Comparison of ENCODE assay signal across 20 mouse cellular contexts in the genomic region with DNA sequence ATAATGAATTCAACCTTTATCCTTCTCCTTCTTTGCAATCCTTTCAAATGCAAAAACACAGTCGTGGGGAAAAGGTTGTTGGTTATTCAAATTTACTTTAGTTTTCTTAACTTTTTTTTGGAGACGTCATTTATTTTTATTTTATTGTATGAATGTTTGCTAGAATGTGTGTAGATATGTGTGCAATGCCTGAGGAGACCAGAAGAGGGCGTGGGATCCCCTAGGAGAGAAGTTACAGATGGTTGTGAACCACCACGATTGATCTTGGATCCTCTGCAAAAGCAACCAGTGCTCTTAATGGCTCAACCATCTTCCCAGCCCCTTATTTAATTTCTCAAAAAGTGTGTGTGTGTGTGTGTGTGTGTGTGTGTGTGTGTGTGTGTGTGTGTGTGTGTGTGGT. TPM values are rescaled to one million over a fixed set of nuclear protein-coding genes. Genes with fewer than 3 reads are reported as not detected.
DNase-seq lines count a peak whose midpoint lies in the region; ATAC-seq and TF ChIP-seq lines count a peak whose summit lies in the region.
"Had no signal": no experiment of that assay in that cellular context is flagged by ENCODE, and none has a peak within 500 bp of the region (broad histone marks: within the 10 kb centered on the region; RNA-seq: fewer than 3 reads in every experiment).

No protein-coding gene starts in this region.

- 34% methylated on average over 4 of the region's 4 CpGs for WGBS in forebrain, postnatal 0 days
- WGBS in forebrain, embryonic 12.5 days = 35% methylated on average over 4 of the region's 4 CpGs
- 52% methylated on average over 4 of the region's 4 CpGs for WGBS in kidney, postnatal 0 days
- 63% methylated on average over 4 of the region's 4 CpGs for WGBS in kidney, embryonic 14.5 days

- no peaks in the 10 kb centered on the region for H3K4me1 ChIP-seq in forebrain, postnatal 0 days (ENCODE audit: insufficient read depth)
- H3K4me1 ChIP-seq in forebrain, embryonic 12.5 days = peaks cover 5% of the 10 kb centered on the region; the same call in 1 of the 2 replicates
- no peaks in the 10 kb centered on the region for H3K4me1 ChIP-seq in kidney, postnatal 0 days (replicated peaks; ENCODE audit: insufficient read depth, low read length)
- H3K4me1 ChIP-seq in kidney, embryonic 14.5 days (ENCODE audit: control insufficient read depth, insufficient read depth, low read length) = no peaks in the 10 kb centered on the region
- H3K4me1 ChIP-seq: embryonic facial prominence, embryonic 15.5 days had no signal

- DNase-seq in forebrain, postnatal 0 days = no peak
- no peak for DNase-seq in kidney, postnatal 0 days (ENCODE audit: low spot score)
- DNase-seq in testis, postnatal 10 days (ENCODE audit: low spot score) = peak; percentile 34
- DNase-seq in testis, postnatal 14 days (ENCODE audit: low spot score) = no peak
- peak; percentile 62 for DNase-seq in ZHBTc4 (ENCODE audit: low read depth, low spot score)
- DNase-seq: adrenal gland, postnatal 25 days; cerebellum, adult 8-10 months; kidney, postnatal 10 days; layer of hippocampus, adult 9-11 months; lung, adult 2 months; right cerebral cortex, postnatal 4 days; thymus, adult 18-20 months had no signal

- H3K27me3 ChIP-seq in forebrain, postnatal 0 days (ENCODE audit: insufficient read depth, low read length) = no peaks in the 10 kb centered on the region
- 0 out of 2 replicates have a peak, but pooled peaks cover 4% of the 10 kb centered on the region for H3K27me3 ChIP-seq in forebrain, embryonic 12.5 days
- H3K27me3 ChIP-seq in kidney, postnatal 0 days (ENCODE audit: insufficient read depth, low read length) = no peaks in the 10 kb centered on the region
- no peaks in the 10 kb centered on the region for H3K27me3 ChIP-seq in kidney, embryonic 14.5 days (ENCODE audit: control insufficient read depth, insufficient read depth, low read length)
- H3K27me3 ChIP-seq: embryonic facial prominence, embryonic 15.5 days; midbrain, embryonic 12.5 days had no signal

- no peak for ATAC-seq in forebrain, postnatal 0 days
- no peak for ATAC-seq in forebrain, embryonic 12.5 days (ENCODE audit: low FRiP score)
- no peak for ATAC-seq in kidney, postnatal 0 days (replicated peaks; ENCODE audit: low FRiP score, low read depth)
- no peak for ATAC-seq in kidney, embryonic 14.5 days (ENCODE audit: low FRiP score, low TSS enrichment)
- no peak for ATAC-seq in cerebellum, adult (ENCODE audit: insufficient number of reproducible peaks, low FRiP score, low TSS enrichment)
- ATAC-seq: intestine, embryonic 16.5 days had no signal

- peak; percentile 25 for TF ChIP-seq CTCF in forebrain, postnatal 0 days (IDR thresholded peaks at IDR 0.05; ENCODE audit: low read depth)
- TF ChIP-seq CTCF in kidney, postnatal 0 days (IDR thresholded peaks at IDR 0.05; ENCODE audit: low read depth) = peak; percentile 40

- H3K27ac ChIP-seq in forebrain, postnatal 0 days (ENCODE audit: low read depth, low read length) = no peak overlapping the region
- H3K27ac ChIP-seq in forebrain, embryonic 12.5 days = no peak overlapping the region
- no peak overlapping the region for H3K27ac ChIP-seq in kidney, postnatal 0 days
- no peak overlapping the region for H3K27ac ChIP-seq in kidney, embryonic 14.5 days (ENCODE audit: low read depth, low read length)
- H3K27ac ChIP-seq: embryonic facial prominence, embryonic 15.5 days; forebrain, embryonic 10.5 days; macrophage; midbrain, embryonic 12.5 days had no signal

- no peaks in the 10 kb centered on the region for H3K9me3 ChIP-seq in forebrain, postnatal 0 days (ENCODE audit: low read length)
- H3K9me3 ChIP-seq in forebrain, embryonic 12.5 days = no peaks in the 10 kb centered on the region
- H3K9me3 ChIP-seq in kidney, postnatal 0 days (replicated peaks; ENCODE audit: low read length) = no peaks in the 10 kb centered on the region
- no peaks in the 10 kb centered on the region for H3K9me3 ChIP-seq in kidney, embryonic 14.5 days (ENCODE audit: control insufficient read depth, low read length)
- H3K9me3 ChIP-seq: embryonic facial prominence, embryonic 15.5 days; forebrain, embryonic 10.5 days; midbrain, embryonic 12.5 days had no signal

- H3K4me3 ChIP-seq in forebrain, postnatal 0 days (ENCODE audit: low read depth, low read length) = no peak overlapping the region
- no peak overlapping the region for H3K4me3 ChIP-seq in forebrain, embryonic 12.5 days (replicated peaks)
- H3K4me3 ChIP-seq in kidney, postnatal 0 days (replicated peaks; ENCODE audit: low read depth, low read length) = no peak overlapping the region
- H3K4me3 ChIP-seq in kidney, embryonic 14.5 days (ENCODE audit: low read length) = no peak overlapping the region
- H3K4me3 ChIP-seq: embryonic facial prominence, embryonic 15.5 days; forebrain, embryonic 10.5 days; midbrain, embryonic 12.5 days had no signal

- no peak overlapping the region for H3K9ac ChIP-seq in forebrain, postnatal 0 days
- H3K9ac ChIP-seq in forebrain, embryonic 12.5 days = no peak overlapping the region
- no peak overlapping the region for H3K9ac ChIP-seq in kidney, postnatal 0 days (ENCODE audit: low read depth, low read length)
- H3K9ac ChIP-seq in kidney, embryonic 14.5 days (ENCODE audit: low read depth, low read length) = no peak overlapping the region
- H3K9ac ChIP-seq: embryonic facial prominence, embryonic 15.5 days; midbrain, embryonic 12.5 days had no signal

- H3K36me3 ChIP-seq in forebrain, postnatal 0 days (ENCODE audit: insufficient read depth) = no peaks in the 10 kb centered on the region
- no peaks in the 10 kb centered on the region for H3K36me3 ChIP-seq in forebrain, embryonic 12.5 days (replicated peaks)
- no peaks in the 10 kb centered on the region for H3K36me3 ChIP-seq in kidney, postnatal 0 days (ENCODE audit: insufficient read depth, low read length)
- no peaks in the 10 kb centered on the region for H3K36me3 ChIP-seq in kidney, embryonic 14.5 days (ENCODE audit: control insufficient read depth, insufficient read depth, low read length)
- H3K36me3 ChIP-seq: embryonic facial prominence, embryonic 15.5 days; forebrain, embryonic 10.5 days; midbrain, embryonic 12.5 days had no signal

- no peak overlapping the region for H3K4me2 ChIP-seq in forebrain, postnatal 0 days (ENCODE audit: low read depth)
- H3K4me2 ChIP-seq in forebrain, embryonic 12.5 days = no peak overlapping the region
- H3K4me2 ChIP-seq in kidney, postnatal 0 days (ENCODE audit: low read length) = no peak overlapping the region
- no peak overlapping the region for H3K4me2 ChIP-seq in kidney, embryonic 14.5 days (replicated peaks; ENCODE audit: low read depth, low read length)
- H3K4me2 ChIP-seq: embryonic facial prominence, embryonic 15.5 days; midbrain, embryonic 12.5 days had no signal

RNA-seq across cellular contexts. Expression of a gene that starts 53.0 kb away (rescaled TPM):
- total RNA-seq in forebrain, postnatal 0 days (2014; rRNA removed) = 16.2 and 37.7 TPM in 2 replicates
- polyA plus RNA-seq in forebrain, postnatal 0 days (2015; fragmentation: Nextera tagmentation; extraction: Ambion mirVana) = 3.6 and 8.5 TPM in 2 replicates
- 2.9 and 3.0 TPM in 2 replicates for polyA plus RNA-seq in forebrain, embryonic 12.5 days (2016; fragmentation: Nextera tagmentation; extraction: Ambion mirVana)
- polyA plus RNA-seq in kidney, postnatal 0 days (2015; fragmentation: Nextera tagmentation; extraction: Ambion mirVana) = 1.7 and 2.0 TPM in 2 replicates
- polyA plus RNA-seq in kidney, embryonic 14.5 days (2014; fragmentation: Nextera tagmentation; extraction: Ambion mirVana) = 0.47 and 0.53 TPM in 2 replicates
- polyA plus RNA-seq: macrophage had no signal

Comparison
In these comparisons a context has a peak if more than half of its experiments do, and no peak if none do; other contexts are left out.
1. DNase-seq: peak in testis, postnatal 10 days (single experiment) and ZHBTc4 (single experiment); none in forebrain, postnatal 0 days (single experiment), kidney, postnatal 0 days (single experiment) and testis, postnatal 14 days (single experiment).